Mouse (Mus musculus) forebrain, embryonic 11.5 days (tissue): ENCODE data around the gene Zpbp2. TPM values are rescaled to one million over a fixed set of nuclear protein-coding genes. Genes with fewer than 3 reads are reported as not detected.
A peak's percentile ranks its signal among the peaks of the same experiment; 100 is the strongest.

Experiments
- ATAC-seq: fragments of 200-750 bp; cut with Nextera tagmentation; replicated peaks from 2 replicates; pipeline ENCODE4 v1.8.0; 2017; ENCODE audit warnings: moderate TSS enrichment; ENCODE audit not compliant: low FRiP score
- DNase-seq: peaks from one replicate; pipeline ENCODE4 v3.0.0-alpha.2; 2017; ENCODE audit warnings: low spot score
- H3K27ac ChIP-seq: fragments of 300-500 bp; sonication (generic); 2 replicates; pipeline ENCODE4 v1.5.1; 2014; ENCODE audit warnings: low read depth, low read length
- H3K27me3 ChIP-seq: fragments of 300-500 bp; sonication (generic); 2 replicates; pipeline ENCODE4 v1.6.1; 2014; ENCODE audit warnings: mild to moderate bottlenecking, low read length, mixed read lengths; ENCODE audit not compliant: control insufficient read depth, insufficient read depth
- H3K36me3 ChIP-seq: fragments of 300-500 bp; sonication (generic); 2 replicates; pipeline ENCODE4 v1.6.1; 2014; ENCODE audit warnings: mild to moderate bottlenecking, low read length, moderate library complexity, mixed read lengths; ENCODE audit not compliant: control insufficient read depth, insufficient read depth
- H3K4me1 ChIP-seq: fragments of 300-500 bp; sonication (generic); replicated peaks from 2 replicates; pipeline ENCODE4 v1.6.1; 2014; ENCODE audit warnings: low read length, mixed read lengths; ENCODE audit not compliant: control insufficient read depth, insufficient read depth
- H3K4me2 ChIP-seq: fragments of 300-500 bp; sonication (generic); 2 replicates; pipeline ENCODE4 v1.6.1; 2014; ENCODE audit warnings: low read depth, mild to moderate bottlenecking, low read length, moderate library complexity, mixed read lengths; ENCODE audit not compliant: severe bottlenecking
- H3K4me3 ChIP-seq: fragments of 300-500 bp; sonication (generic); 2 replicates; pipeline ENCODE4 v1.5.1; 2014; ENCODE audit warnings: low read depth, low read length
- H3K9ac ChIP-seq: fragments of 300-500 bp; sonication (generic); 2 replicates; pipeline ENCODE4 v1.6.1; 2014; ENCODE audit warnings: low read length
- H3K9me3 ChIP-seq: fragments of 300-500 bp; sonication (generic); 2 replicates; pipeline ENCODE4 v1.6.1; 2016; ENCODE audit warnings: low read length, mixed read lengths; ENCODE audit not compliant: control insufficient read depth
- WGBS: fragments of 180-500 bp; shearing (Covaris S2); extraction: QIAGEN DNeasy Blood & Tissue Kit; methylation state at CpG from one replicate; pipeline ENCODE4 v1.1.7; 2014; 5-methylcytosine and 5-hydroxymethylcytosine counted together
- polyA plus RNA-seq: library from polyadenylated mRNA; unstranded; fragments of >200 nt; fragmentation: Nextera tagmentation; extraction: Ambion mirVana; gene quantifications from 2 replicates; pipeline ENCODE4 v1.2.1, GENCODE M21; 2014

The Zpbp2 gene
- polyA plus RNA-seq, 1 experiment from 2014 or later, result 0.21 TPM

- ATAC-seq, result no peak
- Histone ChIP-seq H3K9me3 (no peaks in the 10 kb centered on the region), H3K36me3 (no peaks in the 10 kb centered on the region; the same call in 1 of the 2 replicates), H3K9ac (no peak overlapping the region), H3K27ac (no peak overlapping the region), H3K4me3 (no peak overlapping the region), H3K4me1 (peaks cover 20% of the 10 kb centered on the region), H3K4me2 (no peak overlapping the region), H3K27me3 (no peaks in the 10 kb centered on the region)
- WGBS, result 71% methylated on average over 1 of the region's 1 CpGs
- no peak for DNase-seq
Observed at GRCm38 (mm10) chr11:98584146-98584545, 33.2 kb downstream of the Zpbp2 start.

- no peak for ATAC-seq
- Histone ChIP-seq H3K27me3 (no peaks in the 10 kb centered on the region), H3K9ac (no peak overlapping the region), H3K4me1 (peaks cover 20% of the 10 kb centered on the region), H3K9me3 (no peaks in the 10 kb centered on the region), H3K4me2 (no peak overlapping the region), H3K4me3 (no peak overlapping the region), H3K36me3 (no peaks in the 10 kb centered on the region; the same call in 1 of the 2 replicates), H3K27ac (no peak overlapping the region)
- WGBS, result 92% methylated on average over 6 of the region's 6 CpGs
- DNase-seq, result no peak
Observed at GRCm38 (mm10) chr11:98584629-98585177, 33.8 kb downstream of the Zpbp2 start.

- Histone ChIP-seq H3K27me3 (no peaks in the 10 kb centered on the region), H3K4me1 (peaks cover 20% of the 10 kb centered on the region), H3K36me3 (no peaks in the 10 kb centered on the region; the same call in 1 of the 2 replicates), H3K9ac (peak overlapping the region; percentile 72), H3K9me3 (no peaks in the 10 kb centered on the region), H3K4me3 (peak overlapping the region; percentile 62), H3K27ac (no peak overlapping the region), H3K4me2 (peak overlapping the region; percentile 78)
- DNase-seq (peak; percentile 58), ATAC-seq (peak; percentile 44)
- WGBS, result 1% methylated on average over 22 of the region's 22 CpGs
Observed at GRCm38 (mm10) chr11:98586087-98586891, 35.4 kb downstream of the Zpbp2 start.

GRCm38 (mm10) chr11:98586892-98587563 is 36.1 kb downstream of the Zpbp2 start, which contains the start of gene Ormdl3:
Ormdl3 (minus strand) TSS chr11:98587368.
- whole genome bisulfite sequencing, result under 1% methylated on average over 49 of the region's 49 CpGs
- no peaks in the 10 kb centered on the region for H3K27me3 ChIP-seq
- H3K4me1 ChIP-seq, result peaks cover 20% of the 10 kb centered on the region

GRCm38 (mm10) chr11:98587684-98588546 is 37.0 kb downstream of the Zpbp2 start:
- 4% methylated on average over 20 of the region's 20 CpGs for WGBS
- Histone ChIP-seq H3K4me2 (peak overlapping the region; percentile 70), H3K9me3 (no peaks in the 10 kb centered on the region), H3K27me3 (no peaks in the 10 kb centered on the region), H3K27ac (peak overlapping the region; percentile 70; the same call in 1 of the 2 replicates), H3K4me1 (peaks cover 20% of the 10 kb centered on the region), H3K4me3 (peak overlapping the region; percentile 62), H3K9ac (peak overlapping the region; percentile 72), H3K36me3 (no peaks in the 10 kb centered on the region; the same call in 1 of the 2 replicates)
- ATAC-seq (peak; percentile 13; the same call in 1 of the 2 replicates), DNase-seq (peak; percentile 76)

More at GRCm38 (mm10) chr11:98586892-98587563, 36.1 kb downstream of the Zpbp2 start, which contains the start of gene Ormdl3:
- Histone ChIP-seq H3K4me2 (peak within 1 kb of the TSS; percentile 78), H3K4me3 (peak within 1 kb of the TSS; percentile 62), H3K27ac (peak within 1 kb of the TSS; percentile 70; the same call in 1 of the 2 replicates), H3K36me3 (no peaks in the 10 kb centered on the region; the same call in 1 of the 2 replicates), H3K9ac (peak within 1 kb of the TSS; percentile 72), H3K9me3 (no peaks in the 10 kb centered on the region)
- DNase-seq, result peak; percentile 100
- ATAC-seq, result peak; percentile 91

- ATAC-seq (no peak), DNase-seq (no peak)
- H3K4me2 ChIP-seq, result no peak overlapping the region
- H3K9ac ChIP-seq, result no peak overlapping the region
- H3K36me3 ChIP-seq, result no peaks in the 10 kb centered on the region
- H3K27ac ChIP-seq, result no peak overlapping the region
- no peaks in the 10 kb centered on the region for H3K9me3 ChIP-seq
- no peak overlapping the region for H3K4me3 ChIP-seq
- H3K27me3 ChIP-seq, result no peaks in the 10 kb centered on the region
- 76% methylated on average over 6 of the region's 6 CpGs for WGBS
- H3K4me1 ChIP-seq, result peaks cover 20% of the 10 kb centered on the region
Observed at GRCm38 (mm10) chr11:98588833-98589281, 38.0 kb downstream of the Zpbp2 start.

GRCm38 (mm10) chr11:98589306-98589705 is 38.4 kb downstream of the Zpbp2 start:
- DNase-seq, result no peak
- Histone ChIP-seq H3K4me1 (peaks cover 20% of the 10 kb centered on the region), H3K36me3 (no peaks in the 10 kb centered on the region), H3K27me3 (no peaks in the 10 kb centered on the region), H3K9ac (no peak overlapping the region), H3K27ac (no peak overlapping the region), H3K9me3 (no peaks in the 10 kb centered on the region), H3K4me2 (no peak overlapping the region), H3K4me3 (no peak overlapping the region)
- ATAC-seq, result no peak
- 90% methylated on average over 8 of the region's 8 CpGs for WGBS
